Mouse (Mus musculus) midbrain, embryonic 13.5 days (tissue): ENCODE data around the gene Ptpa. TPM values are rescaled to one million over a fixed set of nuclear protein-coding genes. Genes with fewer than 3 reads are reported as not detected.
A peak's percentile ranks its signal among the peaks of the same experiment; 100 is the strongest.

ENCODE experiments used
- ATAC-seq: fragments of 200-750 bp; cut with Nextera tagmentation; 2 replicates; pipeline ENCODE4 v1.8.0; 2017; ENCODE audit warnings: mild to moderate bottlenecking, moderate TSS enrichment, moderate library complexity
- H3K27ac ChIP-seq: fragments of 300-500 bp; sonication (generic); 2 replicates; pipeline ENCODE4 v1.5.1; 2015; ENCODE audit warnings: inconsistent platforms, mild to moderate bottlenecking, moderate library complexity
- H3K27me3 ChIP-seq: fragments of 300-500 bp; sonication (generic); 2 replicates; pipeline ENCODE4 v1.6.1; 2015; ENCODE audit warnings: mild to moderate bottlenecking, inconsistent platforms
- H3K36me3 ChIP-seq: fragments of 300-500 bp; sonication (generic); 2 replicates; pipeline ENCODE4 v1.6.1; 2015; ENCODE audit warnings: mild to moderate bottlenecking, inconsistent platforms
- H3K4me1 ChIP-seq: fragments of 300-500 bp; sonication (generic); replicated peaks from 2 replicates; pipeline ENCODE4 v1.6.1; 2015; ENCODE audit warnings: inconsistent platforms
- H3K4me2 ChIP-seq: fragments of 300-500 bp; sonication (generic); replicated peaks from 2 replicates; pipeline ENCODE4 v1.6.1; 2015; ENCODE audit warnings: moderate library complexity, mild to moderate bottlenecking, inconsistent platforms
- H3K4me3 ChIP-seq: fragments of 300-500 bp; sonication (generic); replicated peaks from 2 replicates; pipeline ENCODE4 v1.5.1; 2015; ENCODE audit warnings: mild to moderate bottlenecking, inconsistent platforms
- H3K9ac ChIP-seq: fragments of 300-500 bp; sonication (generic); replicated peaks from 2 replicates; pipeline ENCODE4 v1.6.1; 2015; ENCODE audit warnings: mild to moderate bottlenecking, inconsistent platforms
- H3K9me3 ChIP-seq: fragments of 300-500 bp; sonication (generic); 2 replicates; pipeline ENCODE4 v1.6.1; 2016; ENCODE audit warnings: mild to moderate bottlenecking, inconsistent platforms
- WGBS: fragments of 180-500 bp; shearing (Covaris S2); methylation state at CpG from one replicate; pipeline ENCODE4 v1.1.7; 2015; 5-methylcytosine and 5-hydroxymethylcytosine counted together
- polyA plus RNA-seq: library from polyadenylated mRNA; unstranded; fragments of >200 nt; fragmentation: Nextera tagmentation; extraction: Ambion mirVana; gene quantifications from 2 replicates; pipeline ENCODE4 v1.2.1, GENCODE M21; 2015

Gene Ptpa
- polyA plus RNA-seq, 1 experiment from 2014 or later, result 134 TPM

DNA sequence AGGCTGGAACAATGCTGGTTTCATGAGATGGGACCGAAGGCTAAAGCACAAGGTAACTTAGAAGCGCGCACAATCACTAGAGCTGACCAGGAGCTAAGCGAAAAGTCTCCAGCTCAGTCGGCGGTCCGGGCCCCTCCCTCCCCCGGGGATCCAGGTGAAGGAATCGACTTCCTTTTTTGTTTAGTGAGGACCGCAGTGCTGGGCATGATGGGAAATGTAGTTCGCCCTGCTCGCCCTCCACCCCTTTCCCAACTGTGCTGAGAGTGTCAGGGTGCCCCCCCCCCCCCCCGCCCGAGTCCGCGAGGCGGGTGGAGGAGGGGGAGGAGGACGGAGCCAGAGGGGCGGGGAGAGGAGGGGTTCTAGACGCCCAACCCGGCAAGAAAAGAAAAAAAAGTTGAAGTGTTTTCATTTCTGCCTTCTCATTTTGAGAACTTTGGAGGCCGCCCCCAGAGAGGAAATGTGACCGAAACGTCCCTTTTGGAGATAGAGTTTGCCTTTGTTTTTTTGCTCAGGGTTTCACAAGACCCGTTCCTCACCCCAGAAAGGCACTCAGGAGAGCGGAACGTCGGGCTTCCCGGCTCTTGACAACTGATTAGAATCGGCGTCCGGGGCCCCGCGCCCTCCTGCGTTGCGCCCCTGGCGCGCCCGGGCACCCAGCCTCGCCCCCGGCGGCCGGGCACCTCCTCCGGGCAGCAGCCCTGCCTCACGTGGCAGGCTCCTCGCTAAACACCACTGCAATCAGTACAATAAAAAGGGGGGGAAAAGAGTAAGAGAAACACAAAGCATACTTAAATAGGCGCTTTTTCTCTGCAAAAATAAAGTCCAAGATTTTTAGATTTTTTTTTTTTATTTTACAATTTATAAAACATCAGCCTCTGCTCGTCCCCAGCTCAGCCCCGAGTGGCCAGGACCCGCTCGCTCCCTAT, 56.2 kb downstream of the Ptpa start:
- Histone ChIP-seq H3K4me2 (peak overlapping the region; percentile 89), H3K4me1 (peaks cover 39% of the 10 kb centered on the region), H3K27ac (peak overlapping the region; percentile 91), H3K36me3 (no peaks in the 10 kb centered on the region), H3K4me3 (peak overlapping the region; percentile 83), H3K9ac (peak overlapping the region; percentile 97), H3K27me3 (peaks cover 19% of the 10 kb centered on the region), H3K9me3 (no peaks in the 10 kb centered on the region)
- under 1% methylated on average over 45 of the region's 51 CpGs for WGBS
- no peak for ATAC-seq

DNA sequence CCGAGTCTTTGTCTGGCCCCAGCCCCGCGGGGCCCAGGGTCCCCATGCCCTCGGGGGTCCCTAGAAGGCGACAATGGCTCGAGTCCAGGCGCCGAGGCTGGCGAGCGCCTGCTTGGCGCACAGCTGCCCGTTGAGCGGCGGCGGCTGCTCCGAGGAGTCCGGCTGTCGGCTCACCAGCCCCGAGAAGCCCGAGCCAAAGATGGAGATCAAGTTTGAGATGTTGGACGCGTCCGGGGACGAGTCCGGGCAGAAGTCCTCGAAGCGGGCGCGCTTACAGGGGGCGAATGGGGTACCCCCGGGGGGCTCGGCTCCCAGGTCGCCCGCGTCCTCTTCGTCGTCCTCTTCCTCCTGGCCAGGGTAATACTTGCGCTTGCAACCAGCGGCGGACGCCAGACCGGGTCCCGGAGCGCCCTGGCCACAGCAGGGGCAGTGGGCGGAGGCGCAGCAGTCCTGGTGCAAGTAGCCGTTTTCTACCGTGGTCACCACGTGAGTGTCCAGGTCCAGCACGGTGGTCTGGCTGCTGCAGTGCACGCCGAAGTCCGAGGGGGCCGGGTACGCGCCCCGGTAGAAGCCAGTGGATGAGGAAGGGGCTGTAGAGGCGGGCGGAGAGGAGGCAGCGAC, 57.0 kb downstream of the Ptpa start:
- Histone ChIP-seq H3K9me3 (no peaks in the 10 kb centered on the region), H3K4me2 (peak overlapping the region; percentile 89), H3K36me3 (no peaks in the 10 kb centered on the region), H3K4me3 (peak overlapping the region; percentile 83), H3K9ac (peak overlapping the region; percentile 97), H3K4me1 (peaks cover 38% of the 10 kb centered on the region), H3K27me3 (peaks cover 18% of the 10 kb centered on the region), H3K27ac (peak overlapping the region; percentile 91)
- no peak for ATAC-seq
- WGBS, result under 1% methylated on average over 59 of the region's 60 CpGs

DNA sequence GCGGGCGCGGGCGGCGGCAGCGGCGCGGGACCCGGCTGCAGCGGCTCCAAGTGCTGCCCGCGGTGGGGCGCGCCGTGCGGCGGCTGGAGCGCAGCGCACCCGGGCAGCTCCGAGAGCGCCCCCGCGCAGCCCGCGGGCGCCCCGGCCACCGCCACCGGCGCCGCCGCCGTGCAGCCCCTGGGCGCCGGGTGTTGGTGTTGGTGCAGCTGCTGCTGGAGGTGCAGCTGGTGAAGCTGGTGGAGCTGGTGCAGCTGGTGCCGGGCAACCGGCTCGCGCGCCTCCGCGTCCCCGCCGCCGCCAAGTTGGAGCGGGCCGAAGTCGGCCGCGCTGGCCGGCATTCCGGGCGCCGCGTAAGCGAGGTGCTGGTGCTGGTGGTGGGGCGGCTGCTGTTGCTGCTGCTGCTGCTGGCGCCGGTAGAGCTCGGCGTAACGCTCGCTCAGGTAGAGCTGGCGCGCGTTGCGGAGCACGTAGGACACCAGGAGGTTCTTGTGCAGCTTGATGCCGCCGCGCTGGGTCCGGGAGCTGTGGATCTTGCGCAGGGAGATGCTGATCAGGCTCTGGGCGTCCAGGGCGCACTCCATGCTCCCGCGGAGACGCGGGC, 57.7 kb downstream of the Ptpa start:
- peaks cover 11% of the 10 kb centered on the region for H3K27me3 ChIP-seq
- peak; percentile 34 for ATAC-seq
- no peaks in the 10 kb centered on the region for H3K36me3 ChIP-seq
- peak overlapping the region; percentile 91 for H3K27ac ChIP-seq
- H3K9ac ChIP-seq, result peak overlapping the region; percentile 97
- under 1% methylated on average over 65 of the region's 80 CpGs for WGBS
- peaks cover 31% of the 10 kb centered on the region for H3K4me1 ChIP-seq
- H3K4me2 ChIP-seq, result peak overlapping the region; percentile 89
- no peaks in the 10 kb centered on the region for H3K9me3 ChIP-seq
- peak overlapping the region; percentile 83 for H3K4me3 ChIP-seq

GRCm38 (mm10) chr2:30474039-30474438, 58.2 kb downstream of the Ptpa start, which contains the start of gene Ier5l:
Gene Ier5l (minus strand): TSS chr2:30474219.
- WGBS, result under 1% methylated on average over 37 of the region's 37 CpGs
- no peaks in the 10 kb centered on the region for H3K9me3 ChIP-seq
- H3K4me3 ChIP-seq, result peak within 1 kb of the TSS; percentile 83
- H3K27ac ChIP-seq, result peak within 1 kb of the TSS; percentile 91
- ATAC-seq, result peak; percentile 91
- H3K9ac ChIP-seq, result peak within 1 kb of the TSS; percentile 97
- no peaks in the 10 kb centered on the region for H3K36me3 ChIP-seq
- peak within 1 kb of the TSS; percentile 89 for H3K4me2 ChIP-seq
- H3K4me1 ChIP-seq, result peaks cover 27% of the 10 kb centered on the region
- H3K27me3 ChIP-seq, result peaks cover 7% of the 10 kb centered on the region; the same call in 1 of the 2 replicates

- peaks cover 7% of the 10 kb centered on the region; the same call in 1 of the 2 replicates for H3K27me3 ChIP-seq
- H3K36me3 ChIP-seq, result no peaks in the 10 kb centered on the region
- H3K4me2 ChIP-seq, result peak overlapping the region; percentile 89
- no peaks in the 10 kb centered on the region for H3K9me3 ChIP-seq
- peak overlapping the region; percentile 57 for H3K9ac ChIP-seq
- WGBS, result 19% methylated on average over 4 of the region's 4 CpGs
- peak overlapping the region; percentile 83 for H3K4me3 ChIP-seq
- ATAC-seq, result no peak
- H3K27ac ChIP-seq, result no peak overlapping the region
- peaks cover 24% of the 10 kb centered on the region for H3K4me1 ChIP-seq
These were observed 58.9 kb downstream of the Ptpa start for GRCm38 (mm10) chr2:30474776-30475175.

DNA sequence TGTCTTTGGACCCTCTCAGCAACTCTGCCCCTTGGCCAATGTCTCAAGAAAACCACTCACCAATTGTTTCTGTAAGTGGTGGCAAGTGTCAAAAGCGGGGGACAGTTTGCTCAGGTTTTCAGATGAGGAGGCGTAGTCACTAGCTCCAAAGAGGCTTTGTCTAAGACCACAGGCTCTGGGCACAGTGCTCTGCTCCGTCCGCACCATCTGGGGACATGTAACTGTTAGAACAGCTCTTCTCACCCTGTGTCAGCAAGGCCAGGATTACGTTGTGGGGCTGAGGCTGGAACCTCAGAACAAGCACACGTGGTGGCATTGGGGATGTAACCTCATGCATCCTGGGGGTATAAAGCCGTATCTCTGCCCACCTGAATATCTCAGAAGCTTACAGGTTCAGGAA, 59.6 kb downstream of the Ptpa start:
- 79% methylated on average over 7 of the region's 7 CpGs for WGBS
- ATAC-seq, result no peak
- H3K4me2 ChIP-seq, result no peak overlapping the region

DNA sequence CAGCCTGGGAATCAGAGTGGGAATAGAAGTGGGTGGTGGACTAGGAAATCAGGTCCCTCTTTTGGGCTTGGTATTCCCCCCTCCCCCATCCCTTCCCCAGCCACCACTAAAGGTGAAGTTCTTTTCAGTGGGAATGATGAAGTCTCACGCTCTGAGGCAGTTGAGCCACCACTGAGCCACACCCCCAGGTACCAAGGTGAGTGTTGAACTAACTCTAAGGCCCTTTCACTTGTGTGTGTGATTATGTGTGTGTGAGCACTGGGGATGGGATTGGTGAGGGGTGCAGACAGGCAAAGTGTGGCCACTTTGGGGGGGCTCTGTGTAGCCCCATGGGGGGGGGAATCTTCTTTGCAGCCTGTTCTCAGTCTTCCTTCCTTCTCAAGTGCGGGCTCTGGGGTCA, 60.4 kb downstream of the Ptpa start:
- ATAC-seq, result no peak
- H3K27ac ChIP-seq, result no peak overlapping the region
- no peak overlapping the region for H3K4me3 ChIP-seq
- WGBS, result 64% methylated on average over 2 of the region's 2 CpGs
- no peaks in the 10 kb centered on the region for H3K9me3 ChIP-seq
- no peak overlapping the region for H3K9ac ChIP-seq
- peaks cover 10% of the 10 kb centered on the region for H3K4me1 ChIP-seq
- H3K4me2 ChIP-seq, result no peak overlapping the region
- peaks cover 7% of the 10 kb centered on the region; the same call in 1 of the 2 replicates for H3K27me3 ChIP-seq
- H3K36me3 ChIP-seq, result no peaks in the 10 kb centered on the region

More for the DNA sequence above, 59.6 kb downstream of the Ptpa start:
- no peaks in the 10 kb centered on the region for H3K36me3 ChIP-seq
- no peaks in the 10 kb centered on the region for H3K9me3 ChIP-seq
- peaks cover 18% of the 10 kb centered on the region for H3K4me1 ChIP-seq
- H3K4me3 ChIP-seq, result no peak overlapping the region
- H3K27ac ChIP-seq, result no peak overlapping the region
- H3K9ac ChIP-seq, result no peak overlapping the region
- peaks cover 7% of the 10 kb centered on the region; the same call in 1 of the 2 replicates for H3K27me3 ChIP-seq

DNA sequence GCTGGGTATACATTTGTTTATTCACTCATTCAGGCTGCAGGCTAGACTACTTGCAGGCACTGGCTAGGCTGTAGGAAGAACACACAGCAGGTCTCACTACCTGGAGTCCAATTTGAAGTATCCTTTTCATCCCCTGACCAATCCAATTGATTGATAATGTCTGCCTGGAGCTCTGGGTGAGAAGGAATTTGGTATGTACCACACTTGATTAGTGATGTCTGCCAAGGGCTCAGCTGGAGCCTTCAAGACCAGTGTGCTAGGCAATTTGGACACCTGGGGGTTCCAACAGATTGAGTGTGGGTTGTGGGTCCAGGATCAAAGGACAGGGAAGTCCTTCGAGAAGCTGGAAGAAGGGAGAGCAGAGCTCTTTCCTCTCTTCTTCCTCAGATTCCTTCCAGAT, 62.7 kb downstream of the Ptpa start:
- H3K27ac ChIP-seq, result no peak overlapping the region
- H3K4me1 ChIP-seq, result peaks cover 7% of the 10 kb centered on the region
- no peaks in the 10 kb centered on the region for H3K36me3 ChIP-seq
- peaks cover 7% of the 10 kb centered on the region; the same call in 1 of the 2 replicates for H3K27me3 ChIP-seq
- no peak for ATAC-seq
- no peak overlapping the region for H3K9ac ChIP-seq
- no peak overlapping the region for H3K4me2 ChIP-seq
- no peak overlapping the region for H3K4me3 ChIP-seq
- 71% methylated on average over 1 of the region's 1 CpGs for WGBS
- no peaks in the 10 kb centered on the region for H3K9me3 ChIP-seq

GRCm38 (mm10) chr2:30487597-30487996, 71.8 kb downstream of the Ptpa start:
- H3K27me3 ChIP-seq, result no peaks in the 10 kb centered on the region
- ATAC-seq, result no peak
- H3K36me3 ChIP-seq, result no peaks in the 10 kb centered on the region
- H3K9me3 ChIP-seq, result no peaks in the 10 kb centered on the region
- H3K27ac ChIP-seq, result no peak overlapping the region
- H3K9ac ChIP-seq, result 0 out of 2 replicates have a peak overlapping the region, but pooled peaks have one; percentile 21
- H3K4me3 ChIP-seq, result no peak overlapping the region
- no peaks in the 10 kb centered on the region for H3K4me1 ChIP-seq
- WGBS, result 33% methylated on average over 7 of the region's 7 CpGs
- no peak overlapping the region for H3K4me2 ChIP-seq

GRCm38 (mm10) chr2:30490384-30490783, 74.5 kb downstream of the Ptpa start:
- Histone ChIP-seq H3K4me1 (no peaks in the 10 kb centered on the region), H3K9me3 (no peaks in the 10 kb centered on the region), H3K9ac (no peak overlapping the region), H3K4me2 (no peak overlapping the region), H3K27ac (no peak overlapping the region), H3K27me3 (no peaks in the 10 kb centered on the region), H3K36me3 (no peaks in the 10 kb centered on the region), H3K4me3 (no peak overlapping the region)
- no peak for ATAC-seq
- 67% methylated on average over 2 of the region's 2 CpGs for WGBS

GRCm38 (mm10) chr2:30495000-30495908, 79.4 kb downstream of the Ptpa start:
- no peaks in the 10 kb centered on the region for H3K9me3 ChIP-seq
- H3K9ac ChIP-seq, result no peak overlapping the region
- peaks cover 8% of the 10 kb centered on the region for H3K4me1 ChIP-seq
- H3K27ac ChIP-seq, result no peak overlapping the region
- peak overlapping the region; percentile 38; the same call in 1 of the 2 replicates for H3K4me3 ChIP-seq
- 78% methylated on average over 8 of the region's 8 CpGs for WGBS
- no peaks in the 10 kb centered on the region for H3K36me3 ChIP-seq
- peak overlapping the region; percentile 62; the same call in 1 of the 2 replicates for H3K4me2 ChIP-seq
- peak; percentile 54 for ATAC-seq
- no peaks in the 10 kb centered on the region for H3K27me3 ChIP-seq
